Comparison of ENCODE assay signal across 34 mouse cellular contexts in the genomic region with DNA sequence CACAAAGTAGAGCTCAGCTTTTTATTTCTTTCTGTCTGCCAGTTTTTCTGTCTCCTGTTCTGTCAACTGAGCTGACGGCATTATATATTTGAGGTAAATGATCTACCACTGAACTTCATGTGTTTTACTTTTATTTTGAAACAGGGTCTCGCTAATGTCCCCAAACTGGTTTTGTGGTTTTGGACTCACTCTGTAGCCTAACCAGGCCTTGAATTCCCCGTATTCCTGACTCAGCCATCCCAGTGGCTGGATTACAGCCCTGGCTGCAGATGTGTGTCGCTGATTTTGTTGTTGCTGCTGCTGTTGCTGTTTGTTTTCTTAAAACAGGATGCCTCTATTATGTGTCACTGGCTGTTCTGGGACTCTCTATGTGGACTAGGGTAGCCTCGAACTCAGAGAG.
"Had no signal": no experiment of that assay in that cellular context is flagged by ENCODE, and none has a peak within 500 bp of the region (broad histone marks: within the 10 kb centered on the region; RNA-seq: fewer than 3 reads in every experiment).

No protein-coding gene starts in this region.

- DNase-seq: heart, postnatal 10 days; heart, postnatal 14 days; heart, postnatal 36 days; heart, postnatal 4 days; kidney, adult 11 months; kidney, adult 18-20 months; kidney, adult 2 months; kidney, adult 8-10 months; kidney, adult 9 months; kidney, postnatal 14 days; kidney, postnatal 25 days; kidney, postnatal 36 days; kidney, postnatal 4 days; layer of hippocampus, adult 9-11 months; layer of hippocampus, postnatal 36 days had no signal

- H3K27ac ChIP-seq: heart, embryonic 10.5 days; heart, embryonic 13.5 days; heart, embryonic 15.5 days; hindbrain, embryonic 10.5 days; hindbrain, embryonic 12.5 days; hindbrain, embryonic 13.5 days; hindbrain, embryonic 14.5 days; hindbrain, embryonic 15.5 days; hindbrain, postnatal 0 days; intestine, embryonic 15.5 days; kidney, embryonic 15.5 days; kidney, postnatal 0 days; layer of hippocampus, adult 2 months; left cerebral cortex, adult 2 months had no signal

- H3K9ac ChIP-seq: heart, embryonic 12.5 days; heart, embryonic 13.5 days; heart, embryonic 15.5 days; hindbrain, embryonic 12.5 days; hindbrain, embryonic 13.5 days; hindbrain, embryonic 14.5 days; hindbrain, embryonic 15.5 days; intestine, embryonic 15.5 days; kidney, embryonic 15.5 days had no signal

- H3K9me3 ChIP-seq: heart, embryonic 10.5 days; heart, embryonic 13.5 days; heart, embryonic 15.5 days; hindbrain, embryonic 12.5 days; hindbrain, embryonic 13.5 days; hindbrain, embryonic 15.5 days; intestine, embryonic 15.5 days; kidney, embryonic 15.5 days had no signal

- H3K4me1 ChIP-seq: heart, embryonic 12.5 days; heart, embryonic 13.5 days; heart, embryonic 15.5 days; hindbrain, embryonic 12.5 days; hindbrain, embryonic 13.5 days; hindbrain, embryonic 15.5 days; intestine, embryonic 15.5 days; kidney, embryonic 15.5 days had no signal

- H3K4me3 ChIP-seq: heart, embryonic 10.5 days; heart, embryonic 12.5 days; heart, embryonic 13.5 days; heart, embryonic 15.5 days; hindbrain, embryonic 10.5 days; hindbrain, embryonic 12.5 days; hindbrain, embryonic 13.5 days; hindbrain, embryonic 15.5 days; intestine, embryonic 15.5 days; kidney, embryonic 15.5 days; layer of hippocampus, adult 2 months; left cerebral cortex, adult 2 months had no signal

- H3K4me2 ChIP-seq: heart, embryonic 11.5 days; heart, embryonic 12.5 days; heart, embryonic 13.5 days; heart, embryonic 15.5 days; hindbrain, embryonic 12.5 days; hindbrain, embryonic 13.5 days; hindbrain, embryonic 14.5 days; hindbrain, embryonic 15.5 days; intestine, embryonic 15.5 days; kidney, embryonic 15.5 days had no signal

- H3K36me3 ChIP-seq: heart, embryonic 10.5 days; heart, embryonic 12.5 days; heart, embryonic 13.5 days; heart, embryonic 15.5 days; hindbrain, embryonic 10.5 days; hindbrain, embryonic 12.5 days; hindbrain, embryonic 13.5 days; hindbrain, embryonic 15.5 days; intestine, embryonic 15.5 days; kidney, embryonic 15.5 days had no signal

- ATAC-seq: hindbrain, postnatal 0 days; inflammation-experienced regulatory T-cells, adult 6 months; intestine, embryonic 15.5 days; intestine, embryonic 16.5 days; intestine, postnatal 0 days had no signal

- H3K27me3 ChIP-seq: heart, embryonic 12.5 days; heart, embryonic 13.5 days; heart, embryonic 15.5 days; hindbrain, embryonic 12.5 days; hindbrain, embryonic 15.5 days; intestine, embryonic 15.5 days; kidney, embryonic 15.5 days had no signal
